Mouse (Mus musculus): ENCODE measurements around the gene Wnk2.

GRCm38 (mm10) chr13:49154028-49154427 is 6.2 kb upstream of the Wnk2 start:
- TF ChIP-seq CTCF (IDR thresholded peaks at IDR 0.05): no peak
- no peak for TF ChIP-seq POLR2A (IDR thresholded peaks at IDR 0.05; ENCODE audit: insufficient read depth, low read depth, low read length)
- no peak for TF ChIP-seq EP300 (IDR thresholded peaks at IDR 0.05; ENCODE audit: insufficient read depth, low read depth, low read length)
